Mouse (Mus musculus) limb, embryonic 12.5 days (tissue): Measurements from ENCODE around the gene Akna. TPM values are rescaled to one million over a fixed set of nuclear protein-coding genes. Genes with fewer than 3 reads are reported as not detected.

ENCODE experiments used
- ATAC-seq: fragments of 200-750 bp; cut with Nextera tagmentation; 2 replicates; pipeline ENCODE4 v1.8.0; 2017; ENCODE audit warnings: low read depth, moderate TSS enrichment; ENCODE audit not compliant: insufficient number of reproducible peaks, insufficient read depth, low FRiP score, low TSS enrichment
- H3K27ac ChIP-seq: fragments of 300-500 bp; sonication (generic); 2 replicates; pipeline ENCODE4 v1.5.1; 2016; ENCODE audit warnings: mild to moderate bottlenecking, moderate library complexity
- H3K27me3 ChIP-seq: fragments of 300-500 bp; sonication (generic); 2 replicates; pipeline ENCODE4 v1.6.1; 2016; ENCODE audit warnings: mild to moderate bottlenecking, moderate library complexity
- H3K36me3 ChIP-seq: fragments of 300-500 bp; sonication (generic); 2 replicates; pipeline ENCODE4 v1.6.1; 2016; ENCODE audit warnings: mild to moderate bottlenecking, moderate library complexity
- H3K4me1 ChIP-seq: fragments of 300-500 bp; sonication (generic); replicated peaks from 2 replicates; pipeline ENCODE4 v1.6.1; 2016
- H3K4me2 ChIP-seq: fragments of 300-500 bp; sonication (generic); 2 replicates; pipeline ENCODE4 v1.6.1; 2016; ENCODE audit warnings: mild to moderate bottlenecking, moderate library complexity
- H3K4me3 ChIP-seq: fragments of 300-500 bp; sonication (generic); replicated peaks from 2 replicates; pipeline ENCODE4 v1.5.1; 2016; ENCODE audit warnings: mild to moderate bottlenecking
- H3K9ac ChIP-seq: fragments of 300-500 bp; sonication (generic); replicated peaks from 2 replicates; pipeline ENCODE4 v1.6.1; 2016; ENCODE audit warnings: mild to moderate bottlenecking, moderate library complexity
- H3K9me3 ChIP-seq: fragments of 300-500 bp; sonication (generic); 2 replicates; pipeline ENCODE4 v1.6.1; 2016; ENCODE audit warnings: mild to moderate bottlenecking, moderate library complexity
- WGBS: fragments of 180-500 bp; shearing (Covaris S2); methylation state at CpG from one replicate; pipeline ENCODE4 v1.1.7; 2016; 5-methylcytosine and 5-hydroxymethylcytosine counted together
- polyA plus RNA-seq: library from polyadenylated mRNA; unstranded; fragments of >200 nt; fragmentation: Nextera tagmentation; extraction: Ambion mirVana; gene quantifications from 2 replicates; pipeline ENCODE4 v1.2.1, GENCODE M21; 2016

The Akna gene
- polyA plus RNA-seq, 1 experiment from 2014 or later: 10.0 TPM

DNA sequence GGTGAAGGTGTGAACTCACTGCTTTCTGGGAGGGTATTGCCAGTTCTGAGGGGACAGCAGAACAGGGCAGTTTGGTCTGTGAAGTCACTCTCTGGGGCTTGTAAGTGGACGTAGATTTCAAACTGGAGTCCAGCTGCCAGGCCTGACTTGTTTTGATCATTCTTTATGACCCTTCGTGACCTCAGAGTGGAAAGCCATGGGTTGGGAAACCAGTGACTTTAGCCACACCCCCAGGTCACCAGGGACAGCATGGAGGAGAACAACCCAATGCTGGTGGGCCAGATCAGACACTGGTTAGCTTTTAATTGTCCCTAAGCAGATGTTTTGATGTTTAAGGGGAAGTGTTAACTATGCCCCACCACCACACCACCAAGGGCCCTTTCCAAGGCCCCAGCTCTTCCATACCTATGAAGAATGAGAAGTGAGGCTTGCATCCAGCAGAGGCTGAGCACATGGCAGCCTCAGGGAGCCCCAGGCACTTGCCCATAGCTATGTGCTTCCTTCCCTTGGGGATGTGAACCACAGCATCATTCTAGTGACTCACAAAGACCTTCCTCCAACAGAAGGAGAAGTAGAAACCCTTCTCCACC lies 46.1 kb downstream of the Akna start:
- no peak overlapping the region for H3K4me3 ChIP-seq
- no peaks in the 10 kb centered on the region for H3K36me3 ChIP-seq
- no peaks in the 10 kb centered on the region for H3K27me3 ChIP-seq
- no peaks in the 10 kb centered on the region for H3K9me3 ChIP-seq
- WGBS: 30% methylated on average over 2 of the region's 2 CpGs
- H3K4me1 ChIP-seq: no peaks in the 10 kb centered on the region
- no peak overlapping the region for H3K9ac ChIP-seq
- no peak for ATAC-seq
- no peak overlapping the region for H3K27ac ChIP-seq
- no peak overlapping the region for H3K4me2 ChIP-seq

DNA sequence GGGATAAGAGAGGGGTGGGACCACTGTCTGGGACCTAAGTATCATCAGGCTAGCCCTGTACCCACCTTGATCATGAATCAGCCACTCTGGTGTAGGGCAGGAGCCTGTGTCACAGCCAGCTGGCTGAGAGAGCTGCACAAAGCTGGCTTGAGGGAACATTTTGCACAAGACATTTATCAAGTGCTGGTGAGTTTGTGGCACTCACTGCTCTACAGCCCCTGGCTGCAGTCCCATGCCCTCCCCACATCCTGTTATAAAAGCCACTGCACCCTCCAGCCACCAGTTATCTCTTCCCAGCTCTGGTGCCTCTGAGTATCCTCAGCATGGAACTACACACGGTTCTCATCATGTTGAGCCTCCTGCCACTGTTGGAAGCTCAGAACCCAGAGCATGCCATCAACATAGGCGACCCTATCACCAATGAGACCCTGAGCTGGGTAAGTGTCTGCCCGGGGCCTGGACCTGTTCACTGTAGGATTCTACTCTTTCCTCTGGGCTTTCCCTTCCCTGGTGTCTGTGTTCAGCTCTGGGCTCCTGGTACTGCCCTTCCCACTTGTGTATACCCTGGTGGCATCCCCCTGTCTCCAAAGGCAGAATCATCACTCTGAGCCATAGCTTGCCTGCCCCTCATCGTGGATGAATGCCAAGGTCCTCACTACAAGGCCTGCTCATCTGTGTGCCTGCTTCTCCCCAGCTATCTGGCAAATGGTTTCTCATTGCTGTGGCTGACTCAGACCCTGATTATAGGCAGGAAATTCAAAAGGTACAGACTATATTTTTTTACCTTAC lies 47.1 kb downstream of the Akna start, which contains the start of gene Orm3:
TSS of gene Orm3 (plus strand) at position 286 of the 789 bp plus-strand sequence.
- Histone ChIP-seq H3K9ac (no peak within 1 kb of the TSS), H3K4me2 (no peak within 1 kb of the TSS), H3K4me1 (no peaks in the 10 kb centered on the region), H3K27me3 (no peaks in the 10 kb centered on the region), H3K9me3 (no peaks in the 10 kb centered on the region), H3K27ac (no peak within 1 kb of the TSS), H3K4me3 (no peak within 1 kb of the TSS), H3K36me3 (no peaks in the 10 kb centered on the region)
- 75% methylated on average over 4 of the region's 4 CpGs for WGBS
- no peak for ATAC-seq

DNA sequence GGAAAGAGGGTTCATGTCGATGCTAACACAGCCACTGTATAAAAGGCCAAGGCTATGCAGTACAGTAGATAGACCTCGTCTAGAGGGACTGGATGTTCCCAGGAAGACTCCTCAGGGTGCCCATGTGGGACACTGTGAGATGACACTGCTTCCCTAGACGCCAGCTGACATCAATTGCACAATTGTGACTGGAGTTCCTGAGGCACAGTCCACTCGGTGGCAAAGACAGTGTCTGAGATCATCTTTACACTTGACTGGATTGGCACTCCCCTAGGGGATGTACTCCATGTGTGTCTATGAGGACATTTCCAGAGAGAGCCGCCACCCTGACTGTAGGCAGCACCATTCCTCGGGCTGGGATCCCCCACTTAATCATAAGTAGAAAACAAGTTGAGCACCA lies 54.6 kb downstream of the Akna start:
- no peaks in the 10 kb centered on the region for H3K36me3 ChIP-seq
- H3K9ac ChIP-seq: no peak overlapping the region
- H3K27me3 ChIP-seq: no peaks in the 10 kb centered on the region
- no peaks in the 10 kb centered on the region for H3K4me1 ChIP-seq
- no peak overlapping the region for H3K27ac ChIP-seq
- H3K4me2 ChIP-seq: no peak overlapping the region
- no peak for ATAC-seq
- no peaks in the 10 kb centered on the region for H3K9me3 ChIP-seq
- no peak overlapping the region for H3K4me3 ChIP-seq
- WGBS: 77% methylated on average over 6 of the region's 6 CpGs

DNA sequence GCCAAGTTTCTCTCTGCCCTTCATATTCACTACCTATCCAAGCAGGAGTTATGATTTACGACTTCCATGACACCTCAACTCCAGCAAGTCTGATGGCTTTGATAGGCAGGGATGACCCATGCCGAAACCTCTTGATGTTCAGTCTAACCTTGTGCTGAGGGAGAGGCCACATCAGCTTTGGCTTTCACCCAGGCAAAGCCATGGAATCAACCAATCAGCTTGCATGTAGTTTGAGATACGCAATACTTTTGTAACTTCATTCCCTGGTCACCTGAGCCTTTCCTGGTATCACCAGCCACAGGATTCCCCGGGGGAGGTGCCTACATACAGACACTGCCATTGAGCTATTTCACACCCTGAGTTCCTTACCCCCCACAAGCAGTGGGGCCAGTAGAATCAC lies 56.5 kb downstream of the Akna start:
- ATAC-seq: no peak
- Histone ChIP-seq H3K36me3 (no peaks in the 10 kb centered on the region), H3K27ac (no peak overlapping the region), H3K4me2 (no peak overlapping the region), H3K4me3 (no peak overlapping the region), H3K9ac (no peak overlapping the region), H3K9me3 (no peaks in the 10 kb centered on the region), H3K4me1 (no peaks in the 10 kb centered on the region), H3K27me3 (no peaks in the 10 kb centered on the region)
- WGBS: 91% methylated on average over 4 of the region's 4 CpGs

DNA sequence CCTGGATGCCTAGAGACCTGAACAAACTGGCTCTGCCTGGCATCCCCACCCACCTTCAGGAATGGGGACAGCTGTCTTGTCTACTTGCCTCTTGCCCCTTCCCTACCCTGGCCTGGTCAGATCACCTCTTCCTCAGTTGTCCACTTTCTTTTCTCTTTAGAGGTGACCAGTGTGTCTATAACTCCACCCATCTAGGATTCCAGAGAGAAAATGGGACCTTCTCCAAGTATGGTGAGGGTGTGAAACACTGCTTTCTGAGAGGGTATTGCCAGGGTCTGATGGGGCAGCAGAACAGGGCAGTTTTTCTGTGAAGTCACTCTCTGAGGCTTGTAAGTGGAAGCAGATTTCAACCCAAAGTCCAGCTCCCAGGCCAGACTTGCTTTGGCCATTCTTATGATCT lies 57.9 kb downstream of the Akna start:
- Histone ChIP-seq H3K4me2 (no peak overlapping the region), H3K27ac (no peak overlapping the region), H3K4me1 (no peaks in the 10 kb centered on the region), H3K4me3 (no peak overlapping the region), H3K9me3 (no peaks in the 10 kb centered on the region), H3K36me3 (no peaks in the 10 kb centered on the region), H3K27me3 (no peaks in the 10 kb centered on the region), H3K9ac (no peak overlapping the region)
- ATAC-seq: no peak

DNA sequence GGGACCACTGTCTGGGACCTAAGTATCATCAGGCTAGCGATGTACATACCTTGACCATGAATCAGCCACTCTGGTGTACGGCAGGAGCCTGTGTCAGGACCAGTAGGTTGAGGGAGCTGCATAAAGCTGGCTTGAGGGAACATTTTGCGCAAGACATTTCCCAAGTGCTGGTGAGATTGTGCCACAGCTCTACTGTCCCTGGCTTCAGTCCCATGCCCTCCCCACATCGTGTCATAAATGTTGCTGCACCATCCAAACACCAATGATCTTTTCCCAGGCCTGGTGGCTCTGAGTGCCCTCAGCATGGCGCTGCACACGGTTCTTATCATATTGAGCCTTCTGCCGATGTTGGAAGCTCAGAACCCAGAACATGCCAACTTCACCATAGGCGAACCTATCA lies 58.9 kb downstream of the Akna start, which contains the start of gene Orm1:
TSS of gene Orm1 (plus strand) at position 266 of the 400 bp plus-strand sequence.
- H3K9me3 ChIP-seq: no peaks in the 10 kb centered on the region
- WGBS: 87% methylated on average over 8 of the region's 8 CpGs
- no peak within 1 kb of the TSS for H3K27ac ChIP-seq
- H3K4me1 ChIP-seq: peaks cover 4% of the 10 kb centered on the region; the same call in 1 of the 2 replicates
- no peaks in the 10 kb centered on the region for H3K27me3 ChIP-seq
- no peak within 1 kb of the TSS for H3K4me3 ChIP-seq
- no peak within 1 kb of the TSS for H3K4me2 ChIP-seq
- H3K36me3 ChIP-seq: no peaks in the 10 kb centered on the region
- ATAC-seq: no peak
- no peak within 1 kb of the TSS for H3K9ac ChIP-seq

DNA sequence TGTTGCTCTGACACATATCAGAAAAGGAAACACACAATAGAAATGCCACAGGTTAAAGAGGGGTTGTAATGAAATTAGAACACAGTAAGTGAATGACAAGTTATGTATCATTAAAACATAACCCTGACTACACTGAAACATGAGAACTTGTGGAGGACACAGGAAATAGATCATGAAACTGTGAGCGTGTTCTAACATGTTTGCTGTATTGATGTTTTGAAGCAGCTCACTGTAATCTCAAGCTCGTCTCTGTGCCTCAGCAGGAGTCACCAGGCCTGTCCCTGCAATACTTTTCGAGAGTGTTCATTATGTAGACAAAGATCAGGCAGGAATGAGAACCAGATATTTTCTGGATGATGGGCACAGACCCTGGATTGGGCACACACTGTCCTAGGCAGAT lies 59.5 kb downstream of the Akna start:
- Histone ChIP-seq H3K4me2 (no peak overlapping the region), H3K27ac (no peak overlapping the region), H3K4me3 (no peak overlapping the region), H3K36me3 (no peaks in the 10 kb centered on the region), H3K27me3 (no peaks in the 10 kb centered on the region), H3K4me1 (peaks cover 4% of the 10 kb centered on the region; the same call in 1 of the 2 replicates), H3K9me3 (no peaks in the 10 kb centered on the region), H3K9ac (no peak overlapping the region)
- 48% methylated on average over 3 of the region's 3 CpGs for WGBS
- no peak for ATAC-seq

DNA sequence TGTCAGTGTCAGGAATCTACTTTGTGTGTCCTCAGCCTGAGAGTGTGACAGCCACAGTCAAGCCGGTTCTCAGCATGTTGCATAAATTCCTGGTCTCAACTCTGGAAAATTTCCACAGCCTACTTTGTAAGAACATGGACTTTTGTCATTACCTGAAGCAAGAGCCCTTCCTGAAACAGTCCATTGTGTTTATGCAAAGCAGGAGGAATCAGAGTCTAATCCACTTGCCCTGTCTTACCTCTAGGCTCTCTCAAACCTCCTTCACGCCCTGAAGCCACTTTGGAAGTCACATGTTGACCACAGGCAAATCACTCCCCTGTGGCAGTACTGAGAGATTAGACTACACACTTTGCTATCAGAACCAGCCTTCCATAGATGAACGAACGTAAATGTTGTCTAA lies 60.7 kb downstream of the Akna start:
- H3K9ac ChIP-seq: no peak overlapping the region
- no peak overlapping the region for H3K27ac ChIP-seq
- H3K36me3 ChIP-seq: no peaks in the 10 kb centered on the region
- no peak overlapping the region for H3K4me3 ChIP-seq
- ATAC-seq: no peak
- no peak overlapping the region for H3K4me2 ChIP-seq
- no peaks in the 10 kb centered on the region for H3K27me3 ChIP-seq
- peaks cover 4% of the 10 kb centered on the region; the same call in 1 of the 2 replicates for H3K4me1 ChIP-seq
- 70% methylated on average over 4 of the region's 4 CpGs for WGBS
- H3K9me3 ChIP-seq: no peaks in the 10 kb centered on the region

DNA sequence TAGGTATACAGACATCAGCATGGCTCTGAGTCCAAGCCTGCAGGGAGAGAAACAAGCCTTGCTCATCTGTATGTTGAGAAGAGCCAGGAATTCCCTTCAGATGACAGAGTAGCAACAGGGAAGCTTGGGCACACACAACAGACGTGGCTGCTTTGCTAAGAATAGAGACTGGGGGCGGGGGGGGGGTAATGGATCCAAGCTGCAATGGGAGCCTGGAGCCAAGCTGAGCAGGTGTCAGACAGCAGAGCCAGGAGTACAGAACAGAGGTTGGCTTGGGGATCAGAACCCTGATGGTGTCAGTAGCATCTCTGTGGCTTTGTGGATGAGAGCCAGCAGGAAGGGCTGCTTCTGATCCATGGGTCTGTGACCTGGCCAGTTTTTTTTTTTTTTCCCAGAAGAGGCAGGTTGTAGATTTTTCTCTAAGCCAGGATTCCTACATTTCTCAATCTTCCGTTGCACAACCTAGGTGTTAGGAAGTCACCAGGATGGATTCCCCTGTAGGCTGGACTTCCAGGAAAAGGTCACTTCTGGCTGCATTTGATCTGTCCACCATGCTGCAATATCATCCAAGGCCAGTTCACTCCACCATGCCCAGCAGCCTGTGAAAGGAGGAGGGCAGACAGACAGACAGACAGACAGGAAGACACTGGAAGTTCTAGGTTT lies 64.6 kb downstream of the Akna start:
- Histone ChIP-seq H3K4me2 (no peak overlapping the region), H3K9me3 (no peaks in the 10 kb centered on the region), H3K4me1 (peaks cover 4% of the 10 kb centered on the region; the same call in 1 of the 2 replicates), H3K27me3 (no peaks in the 10 kb centered on the region), H3K9ac (no peak overlapping the region), H3K4me3 (no peak overlapping the region), H3K36me3 (peaks cover 12% of the 10 kb centered on the region), H3K27ac (no peak overlapping the region)
- no peak for ATAC-seq
- WGBS: 62% methylated on average over 3 of the region's 3 CpGs

DNA sequence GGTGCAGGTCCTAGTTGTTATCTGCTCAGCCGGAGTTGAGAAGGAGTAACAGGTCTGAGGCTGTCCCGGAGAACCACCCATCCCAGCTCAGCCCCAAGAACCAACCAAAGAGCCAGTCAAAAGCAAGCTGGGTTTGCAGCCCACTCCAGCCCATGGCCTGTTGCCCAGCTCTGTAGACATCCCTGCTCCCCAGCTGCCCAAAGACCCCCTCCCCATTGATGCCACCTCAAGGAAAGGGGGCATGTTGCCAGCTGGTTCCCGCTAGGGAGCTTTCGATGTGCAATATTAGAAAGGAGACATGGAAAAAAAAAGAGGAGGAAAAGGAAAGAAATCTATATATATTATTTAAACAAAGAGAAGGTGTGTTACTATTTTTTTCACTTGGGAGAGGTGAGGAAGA lies 69.8 kb downstream of the Akna start:
- Histone ChIP-seq H3K9ac (no peak overlapping the region), H3K4me2 (no peak overlapping the region), H3K27ac (no peak overlapping the region), H3K4me3 (no peak overlapping the region), H3K4me1 (no peaks in the 10 kb centered on the region), H3K36me3 (peaks cover 53% of the 10 kb centered on the region), H3K27me3 (no peaks in the 10 kb centered on the region), H3K9me3 (no peaks in the 10 kb centered on the region)
- ATAC-seq: no peak
- 86% methylated on average over 4 of the region's 4 CpGs for WGBS

DNA sequence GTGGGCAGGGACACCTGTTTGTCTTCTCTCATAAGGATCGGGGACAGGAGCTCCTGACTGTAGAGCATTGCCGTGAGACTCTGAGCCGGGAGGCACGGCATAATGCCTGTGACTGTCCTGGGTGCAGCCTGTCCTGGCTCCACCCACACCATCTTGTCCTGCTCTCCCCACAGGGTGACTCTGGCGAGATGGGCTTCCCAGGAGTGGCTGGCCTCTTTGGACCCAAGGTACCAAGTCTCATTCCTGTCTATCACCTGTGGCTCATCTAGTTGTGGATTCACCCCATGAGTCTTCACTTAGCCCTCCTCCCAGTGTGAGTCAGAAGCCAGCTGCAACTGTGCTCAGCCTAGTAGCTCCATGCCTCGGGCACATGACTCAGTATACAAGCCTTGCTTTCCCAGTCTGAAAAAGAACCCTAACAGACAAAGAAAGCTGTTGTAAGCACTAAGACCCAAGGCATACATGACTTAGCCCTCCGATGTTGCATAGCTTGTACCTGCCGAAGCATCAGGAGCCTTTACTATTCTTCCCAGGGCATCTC lies 79.8 kb downstream of the Akna start:
- WGBS: 87% methylated on average over 8 of the region's 8 CpGs
- H3K27me3 ChIP-seq: no peaks in the 10 kb centered on the region; the same call in 1 of the 2 replicates
- no peak overlapping the region for H3K9ac ChIP-seq
- H3K4me3 ChIP-seq: no peak overlapping the region
- no peak for ATAC-seq
- no peaks in the 10 kb centered on the region for H3K4me1 ChIP-seq
- H3K27ac ChIP-seq: no peak overlapping the region
- H3K36me3 ChIP-seq: peaks cover 85% of the 10 kb centered on the region
- H3K9me3 ChIP-seq: 0 out of 2 replicates have a peak, but pooled peaks cover 3% of the 10 kb centered on the region
- no peak overlapping the region for H3K4me2 ChIP-seq
